21 mouse cellular contexts compared by ENCODE assay signal in the genomic region with DNA sequence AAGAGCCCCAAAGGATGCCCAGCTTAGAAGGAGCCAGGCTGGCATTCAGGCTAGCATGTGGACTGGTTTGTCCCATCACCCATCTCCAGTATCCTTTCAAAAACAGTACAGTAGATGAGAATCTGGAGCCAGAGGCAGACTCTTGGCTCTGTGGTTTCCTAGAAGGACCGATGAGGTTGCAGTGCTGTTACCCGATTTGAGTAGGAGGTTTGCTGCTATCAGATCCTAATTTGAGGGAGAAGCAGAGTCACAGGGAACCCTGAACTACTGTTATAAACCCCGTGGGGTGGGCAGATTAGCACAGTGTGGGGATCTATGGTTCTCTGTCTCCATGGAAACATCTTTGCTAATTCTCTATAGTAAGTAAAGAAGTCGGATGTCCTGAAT. TPM values are rescaled to one million over a fixed set of nuclear protein-coding genes. Genes with fewer than 3 reads are reported as not detected.
DNase-seq lines count a peak whose midpoint lies in the region; ATAC-seq lines count a peak whose summit lies in the region.
"Not testable (repeated sequence)": the region's sequence is repeated elsewhere in the genome, so short reads cannot be mapped to it uniquely, and the experiment has no call there.
"Had no signal": no experiment of that assay in that cellular context is flagged by ENCODE, and none has a peak within 500 bp of the region (broad histone marks: within the 10 kb centered on the region; RNA-seq: fewer than 3 reads in every experiment).

No protein-coding gene starts in this region.

- H3K9ac ChIP-seq in forebrain, embryonic 11.5 days (ENCODE audit: low read length); heart, embryonic 14.5 days (ENCODE audit: low read length); hindbrain, embryonic 15.5 days; liver, embryonic 11.5 days (ENCODE audit: low read depth, low read length); midbrain, embryonic 11.5 days (ENCODE audit: low read length): not testable (repeated sequence)

- H3K36me3 ChIP-seq in forebrain, embryonic 11.5 days (ENCODE audit: control insufficient read depth, insufficient read depth, low read length); heart, embryonic 14.5 days (ENCODE audit: control insufficient read depth, insufficient read depth, low read length); hindbrain, embryonic 15.5 days; liver, embryonic 11.5 days (ENCODE audit: control insufficient read depth, insufficient read depth, low read length); midbrain, embryonic 11.5 days (ENCODE audit: control insufficient read depth, insufficient read depth, low read length): not testable (repeated sequence)

- H3K4me2 ChIP-seq in forebrain, embryonic 11.5 days (ENCODE audit: low read depth, low read length, severe bottlenecking); heart, embryonic 14.5 days (ENCODE audit: low read length); hindbrain, embryonic 15.5 days; liver, embryonic 11.5 days; midbrain, embryonic 11.5 days: not testable (repeated sequence)

- not testable (repeated sequence) for H3K4me3 ChIP-seq in forebrain, embryonic 11.5 days (ENCODE audit: low read depth, low read length); heart, embryonic 14.5 days (ENCODE audit: control insufficient read depth in 1 of 2, insufficient read depth in 1 of 2, low read depth in 1 of 2, low read length in 2 of 2); hindbrain, embryonic 15.5 days; liver, embryonic 11.5 days (ENCODE audit: low read depth, low read length); midbrain, embryonic 11.5 days (ENCODE audit: low read depth, low read length)

- H3K27ac ChIP-seq in forebrain, embryonic 11.5 days (ENCODE audit: low read depth, low read length); heart, embryonic 14.5 days (replicated peaks in 1 of 2; ENCODE audit: control insufficient read depth in 1 of 2, insufficient read depth in 1 of 2, low read depth in 2 of 2, low read length in 2 of 2); hindbrain, embryonic 15.5 days (replicated peaks); liver, embryonic 11.5 days (ENCODE audit: low read depth, low read length); midbrain, embryonic 11.5 days (ENCODE audit: low read depth, low read length): not testable (repeated sequence)

- H3K27me3 ChIP-seq in forebrain, embryonic 11.5 days (ENCODE audit: control insufficient read depth, insufficient read depth, low read length); heart, embryonic 14.5 days (ENCODE audit: control insufficient read depth, insufficient read depth, low read length); hindbrain, embryonic 15.5 days; liver, embryonic 11.5 days (replicated peaks; ENCODE audit: control insufficient read depth, insufficient read depth, low read length); midbrain, embryonic 11.5 days (ENCODE audit: control insufficient read depth, insufficient read depth, low read length): not testable (repeated sequence)

- H3K4me1 ChIP-seq in forebrain, embryonic 11.5 days (replicated peaks; ENCODE audit: control insufficient read depth, insufficient read depth, low read length); heart, embryonic 14.5 days (ENCODE audit: control insufficient read depth in 2 of 2, insufficient read depth in 2 of 2, low read length in 2 of 2); hindbrain, embryonic 15.5 days (replicated peaks); liver, embryonic 11.5 days (replicated peaks; ENCODE audit: control insufficient read depth, insufficient read depth, low read length); midbrain, embryonic 11.5 days (ENCODE audit: control insufficient read depth, insufficient read depth, low read length): not testable (repeated sequence)

- peak; percentile 15; the same call in 1 of the 2 replicates for ATAC-seq in common myeloid progenitor, adult 5-6 weeks (replicated peaks; ENCODE audit: low read depth, poor library complexity, severe bottlenecking)
- ATAC-seq in forebrain, embryonic 11.5 days (replicated peaks; ENCODE audit: low FRiP score): peak; percentile 49; the same call in 1 of the 2 replicates
- ATAC-seq in heart, embryonic 14.5 days (ENCODE audit: insufficient number of reproducible peaks, insufficient read depth, low FRiP score, low read depth): peak; percentile 56
- peak; percentile 75 for ATAC-seq in hindbrain, embryonic 15.5 days (ENCODE audit: low FRiP score, low read depth)
- peak; percentile 62; the same call in 1 of the 2 replicates for ATAC-seq in liver, embryonic 11.5 days (replicated peaks; ENCODE audit: low FRiP score)
- peak; percentile 46; the same call in 1 of the 2 replicates for ATAC-seq in midbrain, embryonic 11.5 days (ENCODE audit: low FRiP score)
- peak; percentile 47 for ATAC-seq in monocyte, adult 5-6 weeks (replicated peaks; ENCODE audit: insufficient number of reproducible peaks, low FRiP score, low TSS enrichment, poor library complexity, severe bottlenecking)

- 86% methylated on average over 2 of the region's 4 CpGs for WGBS in forebrain, embryonic 11.5 days
- WGBS in heart, embryonic 14.5 days: 71% methylated on average over 2 of the region's 4 CpGs
- WGBS in hindbrain, embryonic 15.5 days: 78% methylated on average over 3 of the region's 4 CpGs
- WGBS in liver, embryonic 11.5 days: 40% methylated on average over 2 of the region's 4 CpGs
- WGBS in midbrain, embryonic 11.5 days: 90% methylated on average over 2 of the region's 4 CpGs

- not testable (repeated sequence) for DNase-seq in forebrain, embryonic 11.5 days (ENCODE audit: low spot score); liver, embryonic 11.5 days (ENCODE audit: low spot score); midbrain, embryonic 11.5 days (ENCODE audit: low spot score, missing footprints)

- H3K9me3 ChIP-seq in forebrain, embryonic 11.5 days (ENCODE audit: control insufficient read depth, low read length); heart, embryonic 14.5 days (ENCODE audit: control insufficient read depth, low read length); hindbrain, embryonic 15.5 days; liver, embryonic 11.5 days (ENCODE audit: control insufficient read depth, low read length); midbrain, embryonic 11.5 days (ENCODE audit: control insufficient read depth, low read length): not testable (repeated sequence)

RNA-seq across cellular contexts. Expression of a gene that starts 4.7 kb away (rescaled TPM):
- 4.9 TPM in 1 of 2 replicates, not detected in the other for total RNA-seq in common myeloid progenitor, adult 5-6 weeks (2017)
- not detected in 2 replicates for polyA plus RNA-seq in forebrain, embryonic 11.5 days (2014; fragmentation: Nextera tagmentation; extraction: Ambion mirVana)
- polyA plus RNA-seq in heart, embryonic 14.5 days (2014; fragmentation: Nextera tagmentation; extraction: Ambion mirVana): not detected in 2 replicates
- polyA plus RNA-seq in hindbrain, embryonic 15.5 days (2015; fragmentation: Nextera tagmentation; extraction: Ambion mirVana): not detected in 2 replicates
- not detected in 2 replicates for polyA plus RNA-seq in liver, embryonic 11.5 days (2014; fragmentation: Nextera tagmentation; extraction: Ambion mirVana)
- polyA plus RNA-seq in midbrain, embryonic 11.5 days (2014; fragmentation: Nextera tagmentation; extraction: Ambion mirVana): not detected in 2 replicates
- total RNA-seq in monocyte, adult 5-6 weeks (2017): not detected in 3 replicates
- total RNA-seq: adrenal gland, postnatal 36 days; gastrocnemius, adult 8-10 months; heart, postnatal 4 days; layer of hippocampus, postnatal 10 days; left cerebral cortex, adult 8-10 months; megakaryocyte, adult 5-6 weeks had no signal
- polyA plus RNA-seq: frontal cortex, adult 2 months; heart, embryonic 13.5 days; intestine, embryonic 16.5 days; kidney, embryonic 14.5 days; limb, embryonic 10.5 days; liver, embryonic 15.5 days; myocyte; neural tube, embryonic 15.5 days had no signal

RNA-seq across cellular contexts. Expression of a gene that starts 18.5 kb away (rescaled TPM):
- 116 and 120 TPM in 2 replicates for total RNA-seq in common myeloid progenitor, adult 5-6 weeks (2017)
- 0.33 and 0.59 TPM in 2 replicates for polyA plus RNA-seq in forebrain, embryonic 11.5 days (2014; fragmentation: Nextera tagmentation; extraction: Ambion mirVana)
- polyA plus RNA-seq in heart, embryonic 14.5 days (2014; fragmentation: Nextera tagmentation; extraction: Ambion mirVana): 1.9 and 2.1 TPM in 2 replicates
- 0.53 and 1.1 TPM in 2 replicates for polyA plus RNA-seq in hindbrain, embryonic 15.5 days (2015; fragmentation: Nextera tagmentation; extraction: Ambion mirVana)
- polyA plus RNA-seq in liver, embryonic 11.5 days (2014; fragmentation: Nextera tagmentation; extraction: Ambion mirVana): 4.4 and 5.0 TPM in 2 replicates
- polyA plus RNA-seq in midbrain, embryonic 11.5 days (2014; fragmentation: Nextera tagmentation; extraction: Ambion mirVana): 0.63 and 0.88 TPM in 2 replicates
- total RNA-seq in monocyte, adult 5-6 weeks (2017): 147 to 231 TPM (median 156 TPM) in 3 replicates
- polyA plus RNA-seq: myocyte had no signal

RNA-seq across cellular contexts. Expression of a gene that starts 20.0 kb away (rescaled TPM):
- total RNA-seq in common myeloid progenitor, adult 5-6 weeks (2017): 62.0 and 62.2 TPM in 2 replicates
- polyA plus RNA-seq in forebrain, embryonic 11.5 days (2014; fragmentation: Nextera tagmentation; extraction: Ambion mirVana): 0.43 and 0.59 TPM in 2 replicates
- polyA plus RNA-seq in heart, embryonic 14.5 days (2014; fragmentation: Nextera tagmentation; extraction: Ambion mirVana): 1.6 and 1.8 TPM in 2 replicates
- polyA plus RNA-seq in hindbrain, embryonic 15.5 days (2015; fragmentation: Nextera tagmentation; extraction: Ambion mirVana): 0.49 and 0.64 TPM in 2 replicates
- 3.7 and 4.7 TPM in 2 replicates for polyA plus RNA-seq in liver, embryonic 11.5 days (2014; fragmentation: Nextera tagmentation; extraction: Ambion mirVana)
- 1.2 and 1.3 TPM in 2 replicates for polyA plus RNA-seq in midbrain, embryonic 11.5 days (2014; fragmentation: Nextera tagmentation; extraction: Ambion mirVana)
- total RNA-seq in monocyte, adult 5-6 weeks (2017): 102 to 179 TPM (median 146 TPM) in 3 replicates

Comparison
In these comparisons a context has a peak if more than half of its experiments do, and no peak if none do; other contexts are left out.
1. ATAC-seq: peak in every context shown above with its lines; median percentile 75 in hindbrain, embryonic 15.5 days; 62 in liver, embryonic 11.5 days; 56 in heart, embryonic 14.5 days; 49 in forebrain, embryonic 11.5 days; 47 in monocyte, adult 5-6 weeks; 46 in midbrain, embryonic 11.5 days; 15 in common myeloid progenitor, adult 5-6 weeks.